Mouse (Mus musculus) intestine, embryonic 14.5 days (tissue): ENCODE measurements at regions not wholly inside any gene's neighbourhood (a gene's known extent, or its start where the extent isn't known, plus 50 kb on each side); places are given as distances from the start of the nearest gene placed in this dataset.
A peak's percentile ranks its signal among the peaks of the same experiment; 100 is the strongest.

Experiments
- ATAC-seq: fragments of 200-750 bp; cut with Nextera tagmentation; replicated peaks from 2 replicates; pipeline ENCODE4 v1.8.0; 2017; ENCODE audit warnings: low read depth, moderate number of reproducible peaks, moderate TSS enrichment, moderate library complexity; ENCODE audit not compliant: low FRiP score, low TSS enrichment
- DNase-seq: peaks from one replicate; pipeline ENCODE4 v3.0.0-alpha.2; 2018; ENCODE audit warnings: low spot score
- H3K27ac ChIP-seq: fragments of 300-500 bp; sonication (generic); 2 replicates; pipeline ENCODE4 v1.5.1; 2014; ENCODE audit warnings: low read depth, mild to moderate bottlenecking, control low read depth
- H3K27me3 ChIP-seq: fragments of 300-500 bp; sonication (generic); replicated peaks from 2 replicates; pipeline ENCODE4 v1.6.1; 2014; ENCODE audit warnings: low read length, control low read depth; ENCODE audit not compliant: control insufficient read depth, insufficient read depth
- H3K36me3 ChIP-seq: fragments of 300-500 bp; sonication (generic); 2 replicates; pipeline ENCODE4 v1.6.1; 2014; ENCODE audit warnings: low read length, control low read depth; ENCODE audit not compliant: control insufficient read depth, insufficient read depth
- H3K4me1 ChIP-seq: fragments of 300-500 bp; sonication (generic); replicated peaks from 2 replicates; pipeline ENCODE4 v1.6.1; 2014; ENCODE audit warnings: low read length, control low read depth, mixed read lengths; ENCODE audit not compliant: control insufficient read depth, insufficient read depth
- H3K4me2 ChIP-seq: fragments of 300-500 bp; sonication (generic); 2 replicates; pipeline ENCODE4 v1.6.1; 2014; ENCODE audit warnings: low read length
- H3K4me3 ChIP-seq: fragments of 300-500 bp; sonication (generic); 2 replicates; pipeline ENCODE4 v1.5.1; 2014; ENCODE audit warnings: low read depth, low read length, control low read depth, mixed read lengths
- H3K9ac ChIP-seq: fragments of 300-500 bp; sonication (generic); 2 replicates; pipeline ENCODE4 v1.6.1; 2014; ENCODE audit warnings: mild to moderate bottlenecking, low read length
- H3K9me3 ChIP-seq: fragments of 300-500 bp; sonication (generic); 2 replicates; pipeline ENCODE4 v1.6.1; 2016; ENCODE audit warnings: low read length, control low read depth; ENCODE audit not compliant: control insufficient read depth
- whole genome bisulfite sequencing: fragments of 180-500 bp; shearing (Covaris S2); extraction: QIAGEN DNeasy Blood & Tissue Kit; methylation state at CpG from one replicate; pipeline ENCODE4 v1.1.7; 2014; 5-methylcytosine and 5-hydroxymethylcytosine counted together

DNA sequence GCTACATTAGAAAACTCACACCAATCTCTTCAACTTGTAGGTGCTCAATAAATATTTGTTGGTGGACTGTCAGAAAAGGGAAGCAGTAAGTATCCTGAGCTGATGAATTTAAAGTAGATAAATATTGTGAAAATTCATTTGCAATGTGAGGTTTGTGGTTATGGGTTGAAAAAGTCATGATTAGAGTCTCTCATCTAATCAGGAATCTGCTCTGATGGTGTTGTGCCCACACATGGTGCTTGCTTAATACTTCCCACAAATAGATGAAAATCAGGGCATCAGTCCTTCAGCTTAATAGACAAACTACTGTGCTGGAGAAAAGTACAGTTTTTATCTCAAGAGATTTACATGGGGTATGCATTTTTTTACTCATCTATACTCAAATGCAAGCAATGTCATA is 59.9 kb downstream of the S1pr1 start:
- DNase-seq (no peak), ATAC-seq (no peak)
- Histone ChIP-seq H3K9ac (no peak overlapping the region), H3K4me1 (no peaks in the 10 kb centered on the region), H3K4me2 (no peak overlapping the region), H3K4me3 (no peak overlapping the region), H3K27ac (no peak overlapping the region), H3K9me3 (no peaks in the 10 kb centered on the region), H3K27me3 (no peaks in the 10 kb centered on the region), H3K36me3 (no peaks in the 10 kb centered on the region)

DNA sequence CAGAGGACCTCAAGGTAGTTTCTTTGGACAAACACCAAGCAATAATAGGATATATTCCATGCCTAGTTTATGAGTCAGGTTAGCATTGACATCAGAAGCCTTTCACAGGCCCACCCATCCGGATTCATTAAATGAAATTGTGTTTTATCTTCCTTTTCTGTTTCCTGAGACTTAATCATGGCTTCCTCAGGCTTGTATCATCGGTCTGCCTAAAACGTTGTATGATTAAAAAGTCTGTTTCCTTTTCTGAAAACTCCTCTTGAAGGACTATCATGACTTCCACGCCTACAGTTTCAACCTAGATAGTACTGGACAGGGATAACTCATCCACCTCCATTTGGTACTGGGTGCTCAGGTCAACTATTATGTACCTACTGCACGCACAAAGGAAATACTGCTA is 62.6 kb downstream of the S1pr1 start:
- Histone ChIP-seq H3K9ac (no peak overlapping the region), H3K4me1 (no peaks in the 10 kb centered on the region), H3K27me3 (no peaks in the 10 kb centered on the region), H3K36me3 (no peaks in the 10 kb centered on the region), H3K4me2 (no peak overlapping the region), H3K27ac (no peak overlapping the region), H3K4me3 (no peak overlapping the region), H3K9me3 (no peaks in the 10 kb centered on the region)
- ATAC-seq (no peak), DNase-seq (no peak)
- WGBS, result 77% methylated on average over 5 of the region's 5 CpGs

DNA sequence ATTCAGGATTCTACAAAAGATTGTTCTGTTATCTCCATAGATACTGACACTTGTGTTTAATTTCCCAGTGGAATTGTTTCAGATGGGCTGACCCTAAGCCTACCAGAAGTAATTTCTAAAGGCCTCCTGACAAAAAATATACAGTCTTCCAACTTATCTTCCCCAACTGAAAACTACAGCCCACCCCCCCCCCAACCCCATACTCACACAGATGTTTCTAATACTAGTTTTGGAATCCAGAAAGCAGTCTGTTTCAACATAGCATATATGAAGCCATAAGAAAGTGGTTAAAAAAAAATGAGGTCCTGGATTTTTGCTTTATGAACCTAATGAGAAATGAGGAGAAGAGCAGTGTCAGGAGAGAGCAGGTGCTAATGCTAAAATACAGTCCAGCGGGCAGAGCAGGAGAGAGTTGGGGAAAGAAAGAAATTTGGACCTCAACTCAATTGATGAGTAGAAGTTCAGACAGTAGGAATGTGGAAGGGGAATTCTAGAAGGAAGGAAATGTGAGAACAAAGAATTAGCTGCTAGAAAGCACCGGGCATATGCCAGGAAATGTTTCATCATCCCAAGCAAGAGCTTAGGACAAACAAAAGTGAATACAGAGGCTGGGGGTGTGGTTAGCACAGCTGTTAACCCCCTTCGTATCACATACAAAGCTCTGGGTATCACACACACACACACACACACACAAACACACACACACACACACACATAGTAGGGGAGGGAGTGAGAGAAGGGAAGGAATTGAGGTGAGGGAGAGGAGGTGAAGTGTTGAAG is 65.3 kb downstream of the S1pr1 start:
- Histone ChIP-seq H3K4me2 (no peak overlapping the region), H3K4me1 (no peaks in the 10 kb centered on the region), H3K9me3 (no peaks in the 10 kb centered on the region), H3K27ac (no peak overlapping the region), H3K27me3 (no peaks in the 10 kb centered on the region), H3K36me3 (no peaks in the 10 kb centered on the region), H3K4me3 (no peak overlapping the region), H3K9ac (no peak overlapping the region)
- no peak for ATAC-seq
- no peak for DNase-seq
- WGBS, result 56% methylated on average over 3 of the region's 3 CpGs

DNA sequence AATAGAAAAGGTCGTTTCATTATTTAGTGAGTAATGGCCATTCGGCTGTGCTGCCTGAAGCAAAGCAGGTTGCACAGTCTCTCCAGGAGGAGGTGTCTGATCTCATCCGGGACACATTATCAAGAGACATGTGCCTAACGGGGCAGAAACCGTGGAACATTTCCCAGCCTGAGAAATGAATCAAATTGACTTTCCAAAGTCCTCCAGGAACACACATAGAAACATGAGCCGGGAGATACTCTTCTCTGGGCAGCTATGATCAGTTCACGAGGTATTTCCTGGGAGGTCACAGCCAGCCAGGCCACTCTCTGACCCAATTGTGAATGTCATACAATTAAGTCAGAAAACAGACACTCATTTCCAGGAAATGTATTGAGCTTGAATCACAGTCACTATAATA is 67.9 kb downstream of the S1pr1 start:
- DNase-seq, result no peak
- Histone ChIP-seq H3K27me3 (no peaks in the 10 kb centered on the region), H3K4me1 (peaks cover 1% of the 10 kb centered on the region; the same call in 1 of the 2 replicates)

DNA sequence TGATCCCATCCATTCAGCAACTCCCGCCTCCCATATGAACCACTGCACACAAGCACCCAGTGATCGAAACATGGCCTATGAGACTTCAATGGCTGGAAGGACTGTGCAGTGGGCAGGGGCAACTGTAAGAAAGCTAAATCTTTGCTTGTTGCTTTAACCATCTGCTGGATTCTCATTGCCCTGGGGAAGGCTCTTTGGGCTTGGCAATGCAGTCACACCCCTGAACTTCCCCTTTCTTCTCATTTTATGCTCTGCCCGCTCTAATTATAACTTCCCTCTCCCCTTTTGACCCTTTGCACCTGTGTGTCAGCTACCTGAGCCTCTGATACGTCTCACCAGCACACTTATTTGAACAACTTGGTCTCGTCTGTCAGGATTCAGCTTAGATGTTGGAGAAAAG is 70.6 kb downstream of the S1pr1 start:
- no peaks in the 10 kb centered on the region for H3K36me3 ChIP-seq
- DNase-seq (no peak), ATAC-seq (no peak)
- H3K9me3 ChIP-seq, result no peaks in the 10 kb centered on the region
- peaks cover 7% of the 10 kb centered on the region; the same call in 1 of the 2 replicates for H3K4me1 ChIP-seq
- WGBS, result 76% methylated on average over 5 of the region's 5 CpGs
- H3K27ac ChIP-seq, result no peak overlapping the region
- H3K9ac ChIP-seq, result no peak overlapping the region
- H3K27me3 ChIP-seq, result no peaks in the 10 kb centered on the region
- H3K4me2 ChIP-seq, result no peak overlapping the region
- H3K4me3 ChIP-seq, result no peak overlapping the region

More for the DNA sequence above, 67.9 kb downstream of the S1pr1 start:
- Histone ChIP-seq H3K36me3 (no peaks in the 10 kb centered on the region), H3K9ac (no peak overlapping the region), H3K27ac (no peak overlapping the region), H3K4me3 (no peak overlapping the region), H3K4me2 (no peak overlapping the region), H3K9me3 (no peaks in the 10 kb centered on the region)
- WGBS, result 60% methylated on average over 7 of the region's 7 CpGs
- no peak for ATAC-seq

DNA sequence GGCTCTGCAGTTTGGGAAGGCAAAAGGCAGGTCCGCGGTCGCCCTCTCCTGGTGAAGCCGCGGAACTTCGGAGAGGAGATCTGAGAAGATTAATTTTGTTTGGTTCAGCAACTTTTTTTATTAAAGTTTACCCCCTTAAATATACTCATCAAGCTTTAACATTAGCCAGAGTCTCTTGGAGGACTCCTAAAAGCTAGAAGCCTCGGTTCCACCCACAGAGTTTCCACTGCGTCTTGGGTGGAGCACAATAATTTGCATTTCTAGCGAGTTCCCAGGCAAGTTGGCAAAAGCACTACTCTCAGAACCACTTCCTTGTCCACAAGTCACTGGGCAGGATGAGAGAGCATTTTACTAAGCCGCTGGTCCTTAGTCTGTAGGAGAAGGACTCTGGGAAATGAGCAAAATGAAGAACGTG is 72.0 kb downstream of the S1pr1 start:
- ATAC-seq, result no peak
- H3K9ac ChIP-seq, result peak overlapping the region; percentile 42; the same call in 1 of the 2 replicates

DNA sequence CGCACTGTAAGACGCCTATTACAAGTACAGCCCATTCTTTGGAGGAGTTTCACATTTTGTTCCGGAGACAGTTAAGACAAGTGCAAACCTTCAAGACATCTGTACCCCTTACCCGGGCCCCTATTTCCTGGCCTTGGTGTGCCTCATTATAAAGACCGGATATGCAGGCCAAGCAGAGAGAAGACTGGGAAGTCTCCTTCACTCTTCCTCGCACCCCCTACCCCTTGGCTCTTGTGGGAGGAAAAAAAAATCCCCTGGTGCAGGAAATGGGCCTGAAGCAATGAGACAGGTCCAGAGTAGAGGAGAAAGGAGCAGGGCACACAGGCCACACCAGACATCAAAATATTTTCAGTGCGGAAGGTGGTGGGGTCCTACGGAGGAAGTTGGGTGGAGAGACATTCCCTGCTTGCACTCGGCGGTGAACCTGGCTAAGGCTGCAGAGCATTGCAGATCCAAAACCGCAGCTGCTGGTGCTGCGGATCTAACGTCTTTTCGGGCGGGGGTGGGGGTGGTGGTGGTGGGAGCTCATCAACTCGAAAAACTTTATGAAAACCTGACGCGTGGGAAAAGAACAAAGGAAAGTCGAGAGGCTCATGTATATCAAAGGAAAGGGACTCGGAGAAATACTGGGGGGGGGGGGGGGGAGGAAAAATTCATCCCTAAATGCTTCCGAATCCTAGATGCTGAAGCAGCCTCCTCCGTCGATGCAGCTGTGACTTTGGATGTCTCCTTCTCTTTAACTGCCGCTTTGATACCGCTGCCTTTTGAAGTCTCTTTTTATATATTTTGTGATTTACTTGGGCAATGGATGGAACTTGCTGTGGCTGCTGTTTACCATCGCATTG is 72.6 kb downstream of the S1pr1 start:
- peak overlapping the region; percentile 42 for H3K9ac ChIP-seq

More for the DNA sequence above, 72.0 kb downstream of the S1pr1 start:
- Histone ChIP-seq H3K27me3 (no peaks in the 10 kb centered on the region), H3K27ac (peak overlapping the region; percentile 28; the same call in 1 of the 2 replicates), H3K9me3 (no peaks in the 10 kb centered on the region), H3K36me3 (no peaks in the 10 kb centered on the region), H3K4me1 (peaks cover 7% of the 10 kb centered on the region; the same call in 1 of the 2 replicates), H3K4me2 (peak overlapping the region; percentile 56), H3K4me3 (peak overlapping the region; percentile 42)
- 9% methylated on average over 11 of the region's 11 CpGs for WGBS
- DNase-seq, result peak; percentile 89

DNA sequence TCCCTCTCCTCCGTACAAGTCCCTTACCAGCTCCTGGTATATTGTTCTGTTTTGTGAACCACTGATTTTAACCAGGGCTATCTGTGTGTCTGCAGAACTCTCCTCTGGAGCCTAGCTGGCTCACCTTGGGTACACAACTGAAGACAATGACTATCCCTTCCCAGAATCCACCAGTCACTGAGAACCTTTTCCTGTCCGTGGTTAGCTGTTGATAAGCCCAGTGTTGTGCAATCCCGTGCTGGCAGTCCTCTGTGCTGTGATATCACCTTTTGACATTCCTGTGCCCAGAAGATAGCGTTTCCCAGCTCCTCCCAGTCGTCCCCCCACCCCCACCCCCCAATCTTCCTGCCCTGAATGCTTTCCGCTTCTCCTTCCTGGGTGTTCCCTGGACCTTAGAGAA is 73.5 kb downstream of the S1pr1 start:
- Histone ChIP-seq H3K4me3 (peak overlapping the region; percentile 42; the same call in 1 of the 2 replicates), H3K27ac (peak overlapping the region; percentile 28; the same call in 1 of the 2 replicates), H3K9me3 (no peaks in the 10 kb centered on the region), H3K36me3 (no peaks in the 10 kb centered on the region), H3K4me2 (peak overlapping the region; percentile 56), H3K4me1 (peaks cover 7% of the 10 kb centered on the region; the same call in 1 of the 2 replicates), H3K9ac (no peak overlapping the region), H3K27me3 (no peaks in the 10 kb centered on the region)
- peak; percentile 71; the same call in 1 of the 2 replicates for ATAC-seq
- no peak for DNase-seq
- WGBS, result 36% methylated on average over 6 of the region's 6 CpGs

More for the DNA sequence above, 72.6 kb downstream of the S1pr1 start:
- ATAC-seq (peak; percentile 68), DNase-seq (peak; percentile 81)
- Histone ChIP-seq H3K27ac (peak overlapping the region; percentile 28), H3K4me1 (peaks cover 7% of the 10 kb centered on the region; the same call in 1 of the 2 replicates), H3K36me3 (no peaks in the 10 kb centered on the region), H3K4me2 (peak overlapping the region; percentile 56), H3K27me3 (no peaks in the 10 kb centered on the region), H3K4me3 (peak overlapping the region; percentile 42), H3K9me3 (no peaks in the 10 kb centered on the region)
- 3% methylated on average over 26 of the region's 26 CpGs for WGBS
